Comparison of ENCODE assay signal across 7 mouse cellular contexts in the genomic region with DNA sequence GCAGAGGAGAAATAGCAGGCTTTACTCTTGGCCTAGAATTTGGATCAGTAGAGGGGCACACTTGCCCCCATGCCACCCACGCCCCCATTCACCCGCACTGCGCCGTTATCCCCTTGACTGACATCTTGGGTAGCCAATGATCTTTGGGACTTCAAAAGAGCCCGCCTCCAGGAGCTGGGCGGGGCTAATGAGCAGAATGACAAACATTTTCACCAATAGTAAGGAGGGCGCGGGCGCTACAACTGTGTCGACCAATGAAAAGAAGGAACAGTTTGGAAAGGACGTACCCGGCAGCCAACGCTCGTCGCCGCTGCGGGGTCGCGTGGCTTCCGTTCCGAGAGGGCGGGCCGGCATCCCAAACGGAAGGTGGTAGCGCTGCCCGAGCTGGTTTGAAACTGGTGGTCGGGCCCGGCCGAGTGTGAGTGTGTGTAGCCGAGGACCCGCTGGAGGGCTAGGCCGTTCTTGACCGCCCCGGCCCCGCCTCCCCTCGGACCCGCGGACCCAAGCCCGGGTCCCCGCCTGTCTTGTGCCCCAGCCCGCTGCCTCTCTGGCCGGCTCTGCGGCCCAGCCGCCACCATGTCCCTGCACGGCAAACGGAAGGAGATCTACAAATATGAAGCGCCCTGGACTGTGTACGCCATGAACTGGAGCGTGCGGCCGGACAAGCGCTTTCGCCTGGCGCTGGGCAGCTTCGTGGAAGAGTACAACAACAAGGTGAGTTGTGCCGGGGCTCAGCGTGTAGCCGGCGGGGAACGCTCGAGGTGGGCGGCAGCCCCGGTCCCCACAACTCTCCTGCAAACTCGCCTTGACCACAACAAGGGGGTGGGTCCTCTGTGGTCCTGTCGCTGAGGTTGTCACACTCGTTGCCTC. TPM values are rescaled to one million over a fixed set of nuclear protein-coding genes. Genes with fewer than 3 reads are reported as not detected.
DNase-seq lines count a peak whose midpoint lies in the region; ATAC-seq and TF ChIP-seq lines count a peak whose summit lies in the region.

Dcaf7 (plus strand) TSS at position 325 of the 870 bp plus-strand sequence.

- peak within 1 kb of the TSS; percentile 99 for H3K4me3 ChIP-seq in embryonic facial prominence, embryonic 10.5 days
- H3K4me3 ChIP-seq in intestine, postnatal 0 days (ENCODE audit: low read depth, low read length), result peak within 1 kb of the TSS; percentile 97
- peak within 1 kb of the TSS; percentile 99 for H3K4me3 ChIP-seq in midbrain, embryonic 12.5 days
- H3K4me3 ChIP-seq in small intestine, adult 2 months (ENCODE audit: low read depth, low read length), result peak within 1 kb of the TSS; percentile 95

- H3K27me3 ChIP-seq in embryonic facial prominence, embryonic 10.5 days (replicated peaks; ENCODE audit: low read depth, poor library complexity, severe bottlenecking), result no peaks in the 10 kb centered on the region
- no peaks in the 10 kb centered on the region for H3K27me3 ChIP-seq in intestine, postnatal 0 days (replicated peaks; ENCODE audit: control insufficient read depth, insufficient read depth, low read length)
- no peaks in the 10 kb centered on the region for H3K27me3 ChIP-seq in midbrain, embryonic 12.5 days
- no peaks in the 10 kb centered on the region for H3K27me3 ChIP-seq in small intestine, adult 2 months (ENCODE audit: control insufficient read depth, insufficient read depth, low read length)

- peak within 1 kb of the TSS; percentile 91 for H3K9ac ChIP-seq in intestine, postnatal 0 days (ENCODE audit: low read depth, low read length)
- H3K9ac ChIP-seq in midbrain, embryonic 12.5 days (replicated peaks), result peak within 1 kb of the TSS; percentile 87

- intact Hi-C loops in left cerebral cortex, postnatal 4 days (cut with DNase I), result loop anchor here (5.0 kb wide), 1 partner anchor 109 kb away; no protein-coding TSS in a partner anchor

- H3K36me3 ChIP-seq in embryonic facial prominence, embryonic 10.5 days (replicated peaks), result peaks cover 14% of the 10 kb centered on the region; the same call in 1 of the 2 replicates
- no peaks in the 10 kb centered on the region for H3K36me3 ChIP-seq in intestine, postnatal 0 days (ENCODE audit: control insufficient read depth, insufficient read depth)
- H3K36me3 ChIP-seq in midbrain, embryonic 12.5 days, result no peaks in the 10 kb centered on the region
- H3K36me3 ChIP-seq in small intestine, adult 2 months (ENCODE audit: control insufficient read depth, insufficient read depth, low read length), result no peaks in the 10 kb centered on the region

- H3K9me3 ChIP-seq in embryonic facial prominence, embryonic 10.5 days, result peaks cover 1% of the 10 kb centered on the region; the same call in 1 of the 2 replicates
- no peaks in the 10 kb centered on the region for H3K9me3 ChIP-seq in intestine, postnatal 0 days (ENCODE audit: control insufficient read depth)
- H3K9me3 ChIP-seq in midbrain, embryonic 12.5 days, result no peaks in the 10 kb centered on the region

- no peak for TF ChIP-seq CTCF in intestine, postnatal 0 days (IDR thresholded peaks at IDR 0.05; ENCODE audit: low read depth)
- TF ChIP-seq CTCF in small intestine, adult 2 months (IDR thresholded peaks at IDR 0.05; ENCODE audit: extremely low read depth, insufficient read length, insufficient replicate concordance, low read depth, low read length), result no peak

- ATAC-seq in intestine, postnatal 0 days, result peak; percentile 99
- peak; percentile 99 for ATAC-seq in midbrain, embryonic 12.5 days (ENCODE audit: low FRiP score, low read depth)

- peak; percentile 96 for DNase-seq in adrenal gland, postnatal 10 days
- peak; percentile 98 for DNase-seq in embryonic facial prominence, embryonic 10.5 days (ENCODE audit: low spot score)
- DNase-seq in gonadal fat pad, adult 2 months (ENCODE audit: low read depth), result peak; percentile 67
- peak; percentile 97 for DNase-seq in left cerebral cortex, postnatal 4 days

- TF ChIP-seq POLR2A in small intestine, adult 2 months (IDR thresholded peaks at IDR 0.05; ENCODE audit: low read depth, low read length), result 0 out of 2 replicates have a peak, but pooled peaks have one; percentile 51

- H3K27ac ChIP-seq in embryonic facial prominence, embryonic 10.5 days (replicated peaks), result peak within 1 kb of the TSS; percentile 90
- peak within 1 kb of the TSS; percentile 90 for H3K27ac ChIP-seq in intestine, postnatal 0 days (ENCODE audit: low read depth, low read length)
- H3K27ac ChIP-seq in midbrain, embryonic 12.5 days (replicated peaks), result peak within 1 kb of the TSS; percentile 91
- H3K27ac ChIP-seq in small intestine, adult 2 months (ENCODE audit: insufficient read depth, low read depth, low read length), result peak within 1 kb of the TSS; percentile 45

- WGBS in embryonic facial prominence, embryonic 10.5 days, result under 1% methylated on average over 66 of the region's 66 CpGs
- WGBS in intestine, postnatal 0 days, result under 1% methylated on average over 66 of the region's 66 CpGs
- under 1% methylated on average over 66 of the region's 66 CpGs for WGBS in midbrain, embryonic 12.5 days
- under 1% methylated on average over 66 of the region's 66 CpGs for WGBS in small intestine, adult 2 months

- H3K4me2 ChIP-seq in intestine, postnatal 0 days (replicated peaks; ENCODE audit: low read depth), result peak within 1 kb of the TSS; percentile 75
- peak within 1 kb of the TSS; percentile 73 for H3K4me2 ChIP-seq in midbrain, embryonic 12.5 days (replicated peaks)

- H3K4me1 ChIP-seq in embryonic facial prominence, embryonic 10.5 days, result peaks cover 34% of the 10 kb centered on the region
- H3K4me1 ChIP-seq in intestine, postnatal 0 days (replicated peaks; ENCODE audit: control insufficient read depth, insufficient read depth, low read length), result 0 out of 2 replicates have a peak, but pooled peaks cover 3% of the 10 kb centered on the region
- H3K4me1 ChIP-seq in midbrain, embryonic 12.5 days, result peaks cover 26% of the 10 kb centered on the region
- H3K4me1 ChIP-seq in small intestine, adult 2 months (ENCODE audit: control insufficient read depth, insufficient read depth, insufficient read length, low read length), result no peaks in the 10 kb centered on the region; the same call in 1 of the 2 replicates

RNA-seq across cellular contexts. Expression of gene Dcaf7, which starts in this region (rescaled TPM):
- total RNA-seq in adrenal gland, postnatal 10 days (2021), result 10 to 100 TPM; 54.3 to 56.1 TPM
- polyA plus RNA-seq in embryonic facial prominence, embryonic 10.5 days (2016; fragmentation: Nextera tagmentation; extraction: Ambion mirVana), result 91.2 and 93.4 TPM in 2 replicates
- 39.8 and 48.9 TPM in 2 replicates for polyA plus RNA-seq in gonadal fat pad, adult 2 months (2012; rRNA removed)
- polyA plus RNA-seq in intestine, postnatal 0 days (2015; fragmentation: Nextera tagmentation; extraction: Ambion mirVana), result 30.8 and 31.3 TPM in 2 replicates
- total RNA-seq in left cerebral cortex, postnatal 4 days (2021), result 100 to 1,000 TPM; 167 to 185 TPM
- 122 and 126 TPM in 2 replicates for polyA plus RNA-seq in midbrain, embryonic 12.5 days (2016; fragmentation: Nextera tagmentation; extraction: Ambion mirVana)
- 18.7 and 30.9 TPM in 2 replicates for polyA plus RNA-seq in small intestine, adult 2 months (2012; rRNA removed)

Comparison
In these comparisons a context has a peak if more than half of its experiments do, and no peak if none do; other contexts are left out.
1. Peak in every context shown above with its lines: DNase-seq, ATAC-seq, H3K4me3 ChIP-seq and H3K27ac ChIP-seq.